Mouse (Mus musculus): ENCODE results near the gene Tnr.

Gene Tnr

DNA sequence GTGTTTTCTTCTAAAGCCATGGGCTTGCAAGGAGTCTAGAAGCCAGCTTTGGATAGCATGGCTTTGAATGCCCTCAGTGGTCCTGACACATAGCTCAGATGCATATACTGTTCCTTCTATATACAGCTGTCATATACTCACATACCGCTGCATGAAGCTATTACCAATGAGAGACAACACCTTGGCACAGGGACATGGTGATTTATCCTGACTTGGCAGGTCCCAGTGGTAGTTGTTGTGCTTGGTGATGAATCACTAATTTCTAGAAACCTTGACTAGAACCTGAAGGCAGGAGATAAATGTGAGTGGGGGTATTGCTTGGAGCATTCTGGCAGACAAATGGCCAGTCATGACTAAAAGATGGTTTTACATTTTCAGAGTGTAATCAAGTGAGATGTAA, 192.7 kb downstream of the Tnr start:
- DNase-seq (ENCODE audit: low spot score in 2 of 2), result no peak

GRCm38 (mm10) chr1:159717016-159717415, 193.4 kb downstream of the Tnr start:
- DNase-seq (ENCODE audit: low spot score in 2 of 2), result no peak

- DNase-seq (ENCODE audit: low spot score in 2 of 2), result no peak
Measured at GRCm38 (mm10) chr1:159723733-159724132, 200.2 kb downstream of the Tnr start.

DNA sequence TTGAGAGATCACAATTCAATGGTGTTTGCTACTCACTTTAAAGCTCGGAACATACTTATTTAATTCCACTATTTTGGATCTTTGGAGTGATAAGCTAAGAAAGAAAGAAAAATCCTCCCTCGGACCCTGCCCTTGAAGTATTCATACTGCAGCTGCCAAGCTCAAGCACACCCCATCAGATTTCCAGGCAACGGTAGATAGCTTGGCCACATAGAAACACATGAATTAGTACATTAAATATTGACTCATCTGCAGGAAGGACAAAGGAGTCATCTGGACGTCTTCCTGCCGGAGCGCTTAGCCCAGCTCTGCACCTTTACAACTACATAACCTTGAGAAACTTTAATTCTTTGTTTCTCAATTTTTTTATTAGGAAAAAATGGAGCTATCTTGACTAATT, 205.7 kb downstream of the Tnr start:
- DNase-seq (ENCODE audit: low spot score in 2 of 2), result no peak

DNA sequence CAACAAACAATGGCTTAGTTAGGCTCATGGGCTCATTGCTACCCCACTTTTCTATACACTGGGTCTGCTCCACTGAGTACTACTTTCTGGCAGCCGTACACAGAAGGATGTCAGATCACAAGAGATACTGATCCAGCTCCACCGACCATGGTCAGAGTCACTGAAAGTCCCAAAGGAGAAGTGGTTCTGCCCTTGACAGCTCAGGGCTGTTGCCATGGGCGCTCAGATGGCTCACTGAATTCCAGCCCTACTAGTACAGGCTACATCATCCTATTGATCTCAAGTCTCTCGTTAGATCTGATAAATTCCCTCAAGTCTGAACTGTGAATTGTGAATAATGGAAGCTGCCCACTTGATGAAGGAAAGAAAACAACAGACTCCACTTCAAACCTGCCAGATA, 207.3 kb downstream of the Tnr start:
- DNase-seq (ENCODE audit: low spot score in 2 of 2), result no peak

GRCm38 (mm10) chr1:159735099-159735498, 211.5 kb downstream of the Tnr start:
- no peak for DNase-seq (ENCODE audit: low spot score in 2 of 2)

GRCm38 (mm10) chr1:159739478-159739877, 215.9 kb downstream of the Tnr start:
- DNase-seq (ENCODE audit: low spot score in 2 of 2), result no peak

GRCm38 (mm10) chr1:159741237-159742002, 217.9 kb downstream of the Tnr start:
- no peak for DNase-seq (ENCODE audit: low spot score in 2 of 2)

DNA sequence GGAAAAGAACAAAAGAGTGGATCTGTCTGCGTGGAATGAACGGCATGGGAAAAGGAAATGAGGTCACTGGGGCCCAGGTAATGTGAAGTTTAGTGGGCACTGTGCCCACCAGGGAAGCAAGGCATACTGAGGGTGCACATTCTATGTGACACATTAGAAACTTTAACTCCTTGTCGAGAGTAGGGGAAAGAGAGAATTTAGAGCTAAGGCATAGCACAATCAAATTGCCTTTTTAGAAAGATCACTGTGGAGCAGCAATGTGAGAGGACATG, 218.4 kb downstream of the Tnr start:
- no peak for DNase-seq (ENCODE audit: low spot score in 2 of 2)

DNA sequence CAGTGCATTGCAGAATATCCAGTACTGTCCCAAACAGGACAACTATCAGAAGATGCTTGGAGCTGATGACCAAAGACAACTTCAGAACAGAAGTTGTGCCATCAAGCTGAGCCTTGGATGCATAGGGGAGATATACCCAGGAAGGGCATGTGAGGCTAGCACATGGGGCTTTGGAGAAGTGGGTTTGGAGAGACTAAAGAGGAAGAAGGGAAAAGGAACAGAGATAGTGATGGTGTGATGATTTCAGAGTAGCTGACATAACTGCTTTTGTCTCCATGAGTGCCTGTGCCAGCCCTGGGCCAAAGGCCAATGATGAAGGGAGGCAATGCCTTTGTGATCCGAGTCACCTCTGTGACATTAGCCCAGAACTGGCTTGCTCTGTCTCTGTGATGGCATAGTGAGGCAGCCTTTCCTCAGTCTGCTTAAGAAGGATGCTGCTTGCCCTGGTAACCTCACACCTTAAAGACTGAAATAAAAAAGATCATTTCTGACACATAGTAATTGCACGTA, 220.2 kb downstream of the Tnr start:
- no peak for DNase-seq (ENCODE audit: low spot score in 2 of 2)

DNA sequence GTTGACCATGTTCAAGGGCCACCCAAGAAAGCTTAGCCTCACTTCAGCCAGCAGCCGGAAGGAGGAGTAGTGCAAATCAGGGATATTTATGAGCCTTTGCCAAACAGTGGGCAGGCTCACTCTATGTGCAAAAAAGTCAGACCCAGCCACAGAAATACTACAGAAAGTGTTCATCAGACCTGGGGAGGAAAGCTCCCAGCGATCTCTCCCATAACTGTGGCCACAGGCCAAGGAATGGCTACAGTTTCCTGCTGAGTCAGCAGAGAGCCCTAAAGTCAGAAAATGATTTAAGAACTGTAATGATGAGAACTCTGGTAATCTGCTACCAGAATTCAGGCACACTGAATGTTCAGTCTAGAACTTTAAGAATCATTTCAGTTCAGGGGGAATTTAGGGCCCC, 221.7 kb downstream of the Tnr start:
- DNase-seq (ENCODE audit: low spot score in 2 of 2), result no peak

- DNase-seq (ENCODE audit: low spot score in 2 of 2), result no peak
Measured at GRCm38 (mm10) chr1:159747969-159748368, 224.4 kb downstream of the Tnr start.

GRCm38 (mm10) chr1:159750411-159750810, 226.8 kb downstream of the Tnr start:
- DNase-seq (ENCODE audit: low spot score in 2 of 2), result no peak

DNA sequence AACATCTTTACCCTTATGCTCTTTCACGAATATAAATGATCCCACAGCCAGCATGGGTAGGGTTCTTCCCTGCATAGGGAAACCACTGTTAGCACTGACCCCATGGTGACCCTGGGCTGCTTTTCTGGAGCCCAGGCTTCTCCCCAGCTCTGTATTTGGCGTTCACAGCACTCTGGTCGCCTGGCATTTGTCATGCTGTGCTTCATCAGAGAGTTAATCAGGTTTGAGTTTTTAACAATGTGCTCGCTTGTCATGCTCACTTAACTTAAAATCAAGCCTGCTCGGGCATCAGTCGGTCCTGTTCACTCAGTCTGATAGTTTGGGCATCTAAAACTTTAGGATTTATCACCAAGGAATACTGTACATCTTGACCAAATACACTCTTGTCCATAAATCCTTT, 227.3 kb downstream of the Tnr start:
- DNase-seq (ENCODE audit: low spot score in 2 of 2), result no peak

DNA sequence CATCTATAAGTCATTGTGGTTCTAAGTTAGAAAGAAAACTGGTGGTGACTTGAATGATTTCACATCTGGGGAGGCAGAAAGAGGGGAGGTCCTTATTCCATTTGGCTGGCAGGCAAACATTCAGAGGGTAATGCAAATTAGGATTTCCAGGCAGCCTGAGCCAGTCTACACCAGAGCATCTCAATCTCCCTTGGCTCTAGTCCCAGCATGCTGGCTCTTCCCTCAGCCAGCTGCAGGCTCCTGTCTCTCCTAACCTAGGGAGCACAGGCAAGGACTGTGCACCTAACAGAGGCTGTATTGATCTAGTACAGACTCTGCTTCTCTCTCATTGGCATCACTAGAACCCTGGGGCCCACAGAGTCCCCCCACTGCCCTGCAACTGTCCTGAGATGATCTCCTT, 237.4 kb downstream of the Tnr start:
- DNase-seq (ENCODE audit: low spot score in 2 of 2), result no peak

- no peak for DNase-seq (ENCODE audit: low spot score in 2 of 2)
Measured at GRCm38 (mm10) chr1:159763901-159764300, 240.3 kb downstream of the Tnr start.

- DNase-seq (ENCODE audit: low spot score in 2 of 2), result no peak
Measured at GRCm38 (mm10) chr1:159764897-159765296, 241.3 kb downstream of the Tnr start.

DNA sequence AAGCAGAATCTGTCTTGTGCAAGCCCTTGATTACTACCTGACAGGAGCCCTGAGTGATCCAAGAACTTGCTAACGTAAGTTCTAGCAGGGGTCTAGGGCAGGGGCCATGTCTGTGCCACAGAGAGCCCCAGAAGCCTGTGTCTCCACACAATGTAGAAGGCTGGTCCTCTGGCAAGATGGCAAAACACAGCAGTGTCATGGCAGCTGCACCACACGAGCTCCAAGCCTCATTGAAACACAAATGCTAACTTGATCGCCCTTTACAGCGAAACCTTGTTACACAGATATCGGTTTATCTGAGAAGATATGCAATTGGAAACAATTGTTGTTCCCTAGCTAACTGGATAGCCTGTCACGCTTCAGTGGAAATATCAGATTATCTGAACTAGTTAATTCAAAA, 246.4 kb downstream of the Tnr start:
- DNase-seq (ENCODE audit: low spot score in 2 of 2), result no peak

DNA sequence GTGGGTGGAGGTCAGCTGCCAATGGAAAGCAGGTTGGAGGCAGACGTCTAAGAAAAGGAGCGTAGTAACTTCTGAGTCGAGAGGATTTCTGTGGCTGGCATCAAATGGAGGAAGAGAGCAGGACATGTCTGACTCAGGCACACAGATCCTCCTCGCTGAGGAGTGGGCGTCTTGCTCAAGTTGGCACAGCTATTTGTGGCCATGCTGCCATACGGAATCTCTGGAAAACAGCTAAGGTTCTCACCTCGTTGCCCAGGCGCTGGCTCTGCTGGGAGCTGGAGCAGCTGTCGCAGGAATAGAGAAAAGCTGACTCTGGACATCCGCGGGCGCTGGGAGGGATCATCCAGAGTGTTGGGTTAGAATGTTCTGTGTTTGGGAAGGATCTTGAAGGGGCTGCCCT, 250.1 kb downstream of the Tnr start:
- DNase-seq (ENCODE audit: low spot score in 2 of 2), result no peak

- DNase-seq (ENCODE audit: low spot score in 2 of 2), result no peak
Measured at GRCm38 (mm10) chr1:159775168-159775567, 251.6 kb downstream of the Tnr start.

DNA sequence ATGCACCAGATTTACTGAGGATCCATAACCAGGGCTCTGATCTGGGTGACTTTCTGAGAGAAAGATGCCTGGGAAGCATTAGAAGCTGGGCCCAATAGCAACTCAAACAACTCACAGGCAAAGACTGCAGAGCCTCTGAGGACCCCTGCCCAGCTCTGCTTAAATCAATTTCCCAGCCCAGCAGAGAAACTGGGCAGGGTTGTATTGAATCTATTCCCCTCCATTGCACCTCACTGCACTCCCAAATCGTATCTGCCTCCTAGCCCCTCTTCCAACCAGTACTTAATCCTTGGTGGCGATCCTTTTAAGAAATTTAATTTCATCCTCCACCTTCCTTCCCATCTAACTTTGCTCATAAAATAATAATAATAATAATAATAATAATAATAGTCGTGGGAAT, 253.5 kb downstream of the Tnr start:
- DNase-seq (ENCODE audit: low spot score in 2 of 2), result no peak

DNA sequence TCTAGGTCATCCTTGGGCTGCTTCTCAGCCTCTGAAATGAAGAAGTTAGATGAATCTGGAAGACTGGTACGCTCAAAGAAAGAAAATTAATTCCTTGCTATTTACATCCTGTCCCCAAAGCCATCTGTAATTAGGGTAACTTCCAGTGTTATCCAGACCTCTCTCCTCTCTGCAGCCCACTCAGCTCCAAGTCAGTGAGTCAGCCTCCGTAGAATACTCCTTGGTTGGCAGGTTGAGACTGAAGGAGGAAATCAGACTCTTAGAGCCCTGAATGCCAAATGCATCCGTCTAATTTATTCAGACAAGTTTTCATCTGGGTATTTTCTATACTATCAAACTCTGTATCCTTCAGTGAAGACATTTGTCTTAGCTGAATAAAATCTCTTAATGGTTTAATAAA, 255.9 kb downstream of the Tnr start:
- no peak for DNase-seq (ENCODE audit: low spot score in 2 of 2)

DNA sequence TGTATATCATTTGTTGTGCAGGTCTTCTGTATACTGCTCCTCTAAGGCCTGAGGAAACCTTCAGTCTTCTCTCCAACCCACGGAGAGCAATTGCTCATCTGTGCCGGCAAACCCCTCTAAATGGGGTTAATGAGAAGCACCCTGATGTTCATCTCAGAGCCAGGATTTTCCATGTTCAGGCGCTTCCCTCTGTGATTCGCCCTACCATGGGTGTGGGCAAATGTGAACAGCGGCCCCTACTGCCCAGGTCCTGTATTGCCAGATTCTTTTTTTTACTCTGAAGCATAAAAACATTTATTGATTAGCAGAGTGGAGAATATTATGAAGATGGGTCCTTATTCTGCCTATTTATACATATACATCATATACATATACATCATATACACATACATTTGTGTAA, 260.3 kb downstream of the Tnr start:
- no peak for DNase-seq (ENCODE audit: low spot score in 2 of 2)

DNA sequence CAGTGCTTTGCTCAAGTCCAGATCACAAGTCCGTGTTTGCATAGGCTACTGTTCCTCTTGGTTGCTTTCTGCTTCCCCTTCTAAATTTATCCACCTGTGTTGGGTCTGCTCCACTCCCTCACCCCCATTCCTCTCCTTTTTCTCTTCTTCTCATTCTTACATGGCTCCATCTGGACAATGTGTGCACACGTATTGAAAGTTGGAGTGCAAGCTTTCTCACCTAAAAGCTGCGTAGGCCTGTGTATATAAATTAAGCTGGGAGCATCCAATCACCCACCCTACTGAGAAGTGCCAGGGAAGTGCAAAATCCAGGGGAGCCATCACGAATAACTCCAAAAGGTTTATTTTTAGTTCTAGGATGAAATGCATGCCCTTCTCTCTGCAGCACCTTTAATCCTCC, 264.7 kb downstream of the Tnr start:
- DNase-seq (ENCODE audit: low spot score in 2 of 2), result no peak
